ENCODE assay signal across 10 mouse cellular contexts in genomic region chr1:133135808-133136207, GRCm38 (mm10). TPM values are rescaled to one million over a fixed set of nuclear protein-coding genes. Genes with fewer than 3 reads are reported as not detected.
A peak's percentile ranks its signal among the peaks of the same experiment; 100 is the strongest.
DNase-seq lines count a peak whose midpoint lies in the region; ATAC-seq and TF ChIP-seq lines count a peak whose summit lies in the region.
"Had no signal": no experiment of that assay in that cellular context is flagged by ENCODE, and none has a peak within 500 bp of the region (broad histone marks: within the 10 kb centered on the region; RNA-seq: fewer than 3 reads in every experiment).

No protein-coding gene starts in this region.

- H3K27ac ChIP-seq in spleen, adult 2 months (ENCODE audit: insufficient read depth, low read length), result no peak overlapping the region
- H3K27ac ChIP-seq in liver, embryonic 15.5 days (replicated peaks), result no peak overlapping the region

- no peak for ATAC-seq in erythroblast, adult 5-6 weeks (replicated peaks; ENCODE audit: low FRiP score, poor library complexity, severe bottlenecking)
- ATAC-seq in liver, embryonic 15.5 days (ENCODE audit: insufficient read depth), result no peak

- TF ChIP-seq POLR2A in spleen, adult 2 months (IDR thresholded peaks at IDR 0.05; ENCODE audit: low read depth, low read length), result no peak

- H3K36me3 ChIP-seq in erythroblast, embryonic 14.5 days (ENCODE audit: control insufficient read depth), result peaks cover 93% of the 10 kb centered on the region
- H3K36me3 ChIP-seq in spleen, adult 2 months (ENCODE audit: control insufficient read depth, insufficient read depth, low read length), result peaks cover 44% of the 10 kb centered on the region
- H3K36me3 ChIP-seq in liver, embryonic 15.5 days (replicated peaks), result peaks cover 82% of the 10 kb centered on the region

- H3K27me3 ChIP-seq in erythroblast, embryonic 14.5 days (ENCODE audit: control insufficient read depth), result no peaks in the 10 kb centered on the region
- H3K27me3 ChIP-seq in spleen, adult 2 months (ENCODE audit: control insufficient read depth, insufficient read depth, low read length), result no peaks in the 10 kb centered on the region
- H3K27me3 ChIP-seq in liver, embryonic 15.5 days, result no peaks in the 10 kb centered on the region

- WGBS in spleen, adult 2 months, result 14% methylated on average over 5 of the region's 5 CpGs
- WGBS in liver, embryonic 15.5 days (ENCODE audit: insufficient replicate concordance), result 39% methylated on average over 5 of the region's 5 CpGs

- peak overlapping the region; percentile 80 for H3K4me2 ChIP-seq in liver, embryonic 15.5 days

- TF ChIP-seq CTCF in spleen, adult 2 months (IDR thresholded peaks at IDR 0.05; ENCODE audit: extremely low read depth, insufficient read depth, insufficient read length, insufficient replicate concordance), result no peak

- DNase-seq in spleen, adult 2 months (ENCODE audit: low read depth in 1 of 2, low spot score in 2 of 2), result no peak
- no peak for DNase-seq in spleen, adult 18-20 months
- DNase-seq in embryo, embryonic 11 days, result no peak
- no peak for DNase-seq in cerebellum, adult 8-10 months
- DNase-seq in testis, postnatal 14 days (ENCODE audit: low spot score), result no peak
- DNase-seq: kidney, postnatal 14 days; right cerebral cortex, postnatal 25 days had no signal

- H3K4me3 ChIP-seq in erythroblast, embryonic 14.5 days (replicated peaks), result peak overlapping the region; percentile 87
- H3K4me3 ChIP-seq in spleen, adult 2 months (ENCODE audit: extremely low read depth, insufficient read depth, insufficient read length), result peak overlapping the region; percentile 18; the same call in 1 of the 2 replicates
- H3K4me3 ChIP-seq in liver, embryonic 15.5 days (replicated peaks), result peak overlapping the region; percentile 95

- H3K4me1 ChIP-seq in erythroblast, embryonic 14.5 days (ENCODE audit: control insufficient read depth), result peaks cover 29% of the 10 kb centered on the region
- H3K4me1 ChIP-seq in spleen, adult 2 months (ENCODE audit: control insufficient read depth, insufficient read depth, insufficient read length), result no peaks in the 10 kb centered on the region
- peaks cover 38% of the 10 kb centered on the region for H3K4me1 ChIP-seq in liver, embryonic 15.5 days (replicated peaks)

- H3K9me3 ChIP-seq in erythroblast, embryonic 14.5 days (ENCODE audit: control insufficient read depth, low read length), result no peaks in the 10 kb centered on the region
- no peaks in the 10 kb centered on the region for H3K9me3 ChIP-seq in liver, embryonic 15.5 days (replicated peaks)

- peak overlapping the region; percentile 37; the same call in 1 of the 2 replicates for H3K9ac ChIP-seq in liver, embryonic 15.5 days

RNA-seq across cellular contexts. Expression of gene Ppp1r15b, which starts 4.9 kb away (rescaled TPM):
- polyA plus RNA-seq in erythroblast, embryonic 14.5 days (2012), result 2.0 and 2.5 TPM in 2 replicates
- total RNA-seq in erythroblast, adult 5-6 weeks (2015; ENCODE audit: low replicate concordance), result 37.1 and 44.3 TPM in 2 replicates
- 72.2 and 83.8 TPM in 2 replicates for total RNA-seq in erythroblast, adult 5-6 weeks (2017; ENCODE audit: low replicate concordance)
- polyA plus RNA-seq in spleen, adult 2 months (2012; rRNA removed), result 19.7 and 26.6 TPM in 2 replicates
- 39.1 and 45.5 TPM in 2 replicates for polyA plus RNA-seq in liver, embryonic 15.5 days (2015; fragmentation: Nextera tagmentation; extraction: Ambion mirVana)

RNA-seq across cellular contexts. Expression of gene Plekha6, which starts 28.2 kb away (rescaled TPM):
- polyA plus RNA-seq in erythroblast, embryonic 14.5 days (2012), result 0.01 and 0.04 TPM in 2 replicates
- total RNA-seq in erythroblast, adult 5-6 weeks (2015; ENCODE audit: low replicate concordance), result 0.63 TPM in 1 of 2 replicates, not detected in the other
- total RNA-seq in erythroblast, adult 5-6 weeks (2017; ENCODE audit: low replicate concordance), result 0.68 and 0.98 TPM in 2 replicates
- 26.0 and 31.1 TPM in 2 replicates for polyA plus RNA-seq in spleen, adult 2 months (2012; rRNA removed)
- 2.2 and 2.5 TPM in 2 replicates for polyA plus RNA-seq in liver, embryonic 15.5 days (2015; fragmentation: Nextera tagmentation; extraction: Ambion mirVana)

Comparison
In these comparisons a context has a peak if more than half of its experiments do, and no peak if none do; other contexts are left out.
1. H3K4me3 ChIP-seq: peak in every context shown above with its lines; median percentile 95 in liver, embryonic 15.5 days; 87 in erythroblast, embryonic 14.5 days; 18 in spleen, adult 2 months.